Mouse (Mus musculus): ENCODE measurements at regions not wholly inside any gene's neighbourhood (a gene's known extent, or its start where the extent isn't known, plus 50 kb on each side); places are given as distances from the start of the nearest gene placed in this dataset.

- no peak for TF ChIP-seq CTCF (IDR thresholded peaks at IDR 0.05; ENCODE audit: borderline replicate concordance, insufficient read depth, low read depth, low read length)
- no peak for TF ChIP-seq POLR2A (IDR thresholded peaks at IDR 0.05; ENCODE audit: borderline replicate concordance, insufficient read depth, low read length)
Measured at GRCm38 (mm10) chr1:121653901-121654300, 86.1 kb upstream of the Ddx18 start.
